Mouse (Mus musculus): ENCODE results near the gene Tnfsf9. TPM values are rescaled to one million over a fixed set of nuclear protein-coding genes. Genes with fewer than 3 reads are reported as not detected.

Tnfsf9 gene
- polyA plus RNA-seq, 1 experiment from 2014 or later: 8.8 TPM

DNA sequence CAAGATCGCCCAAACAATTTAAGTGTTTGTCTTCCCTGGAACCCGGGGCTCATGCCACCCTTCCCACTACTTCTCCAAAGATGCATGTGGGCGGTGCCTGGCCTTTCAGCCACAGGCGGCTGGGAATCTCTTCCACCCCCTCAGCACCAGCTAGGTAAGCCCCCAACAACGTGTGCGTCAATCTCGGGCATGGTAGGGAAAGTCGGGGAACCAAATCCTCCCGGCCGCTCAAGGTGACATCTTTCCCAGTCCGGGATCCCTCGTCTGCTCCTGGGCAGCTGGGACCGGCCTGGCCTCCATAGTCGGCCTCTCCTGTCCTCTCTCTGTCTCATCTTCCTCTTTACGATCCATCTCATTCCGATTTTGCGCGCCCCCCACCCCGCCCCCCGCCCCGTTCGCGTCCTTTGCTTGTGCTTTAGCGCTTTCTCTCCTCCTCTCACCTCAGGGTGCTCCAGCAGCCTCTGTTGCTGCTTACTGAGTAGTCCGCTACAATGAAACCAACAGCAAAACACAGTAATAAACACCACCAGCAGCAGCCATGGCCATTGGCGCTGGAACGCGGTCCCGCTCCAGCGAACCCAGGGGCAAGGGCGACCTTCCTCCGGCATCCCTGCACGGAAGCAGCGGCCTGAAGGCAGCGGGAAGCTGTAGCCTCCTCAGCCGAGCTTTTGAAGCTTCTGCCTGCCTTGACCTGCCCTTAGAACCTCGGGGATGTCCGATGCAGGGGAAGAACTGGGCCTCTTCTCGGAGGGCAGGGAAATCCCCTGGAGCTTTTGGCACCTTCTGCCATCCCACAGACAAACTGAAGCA, 44.1 kb downstream of the Tnfsf9 start, which contains the start of gene Cd70:
TSS of gene Cd70 (minus strand) at position 784 of the 810 bp plus-strand sequence.
- Histone ChIP-seq H3K4me3 (peak within 1 kb of the TSS; percentile 52), H3K4me1 (peaks cover 9% of the 10 kb centered on the region), H3K27me3 (replicated peaks; ENCODE audit: low read depth, poor library complexity, severe bottlenecking) (peaks cover 56% of the 10 kb centered on the region), H3K27ac (replicated peaks) (no peak within 1 kb of the TSS), H3K9me3 (no peaks in the 10 kb centered on the region), H3K36me3 (replicated peaks) (no peaks in the 10 kb centered on the region)
- WGBS: 2% methylated on average over 39 of the region's 39 CpGs
- DNase-seq (ENCODE audit: low spot score): peak; percentile 35

DNA sequence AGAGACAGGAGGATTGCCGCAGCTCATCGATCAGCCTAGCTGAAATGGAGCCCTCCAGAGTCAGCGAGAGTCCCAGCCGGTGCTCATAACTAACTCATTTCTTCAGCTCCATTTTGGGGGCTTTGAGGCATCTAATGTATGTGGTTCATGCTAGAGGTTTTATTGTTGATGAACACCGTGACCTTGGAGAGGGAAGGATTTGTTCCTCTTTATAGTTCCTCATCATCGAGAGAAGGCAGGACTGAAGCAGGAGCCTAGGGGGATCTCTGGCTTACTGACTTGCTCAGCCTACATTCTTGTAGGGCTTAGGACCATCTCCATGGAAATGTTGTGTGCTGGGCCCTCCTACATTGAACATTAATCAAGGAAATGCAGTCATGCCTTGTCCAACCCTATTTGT, 47.9 kb downstream of the Tnfsf9 start:
- WGBS: 94% methylated on average over 6 of the region's 6 CpGs
- no peak overlapping the region for H3K27ac ChIP-seq (replicated peaks)
- H3K27me3 ChIP-seq (replicated peaks; ENCODE audit: low read depth, poor library complexity, severe bottlenecking): peaks cover 31% of the 10 kb centered on the region
- no peak overlapping the region for H3K4me3 ChIP-seq
- peaks cover 9% of the 10 kb centered on the region for H3K4me1 ChIP-seq
- no peak for DNase-seq (ENCODE audit: low spot score)
- no peaks in the 10 kb centered on the region for H3K36me3 ChIP-seq (replicated peaks)
- H3K9me3 ChIP-seq: no peaks in the 10 kb centered on the region

DNA sequence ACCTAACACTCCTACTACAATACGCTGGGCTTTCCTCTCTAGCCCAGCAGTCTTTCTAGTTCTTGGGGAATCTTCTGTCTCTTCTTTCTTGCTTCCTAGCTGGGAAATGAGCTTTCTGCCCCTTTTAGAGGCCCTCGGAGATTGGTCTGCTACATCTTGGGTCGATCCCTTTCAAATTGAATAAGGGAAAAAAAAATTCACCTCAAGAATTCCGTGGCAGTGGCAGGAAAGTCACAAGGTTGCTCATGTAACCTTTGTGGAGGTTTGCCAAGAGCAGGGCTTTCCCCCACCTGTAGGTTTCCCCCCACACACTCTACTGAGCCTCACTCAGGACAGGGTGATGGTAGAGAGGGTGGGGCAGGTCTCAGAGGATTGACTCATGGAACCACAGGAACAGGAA, 48.7 kb downstream of the Tnfsf9 start:
- Histone ChIP-seq H3K27me3 (replicated peaks; ENCODE audit: low read depth, poor library complexity, severe bottlenecking) (peaks cover 23% of the 10 kb centered on the region), H3K27ac (replicated peaks) (no peak overlapping the region), H3K9me3 (no peaks in the 10 kb centered on the region), H3K36me3 (replicated peaks) (no peaks in the 10 kb centered on the region), H3K4me1 (peaks cover 9% of the 10 kb centered on the region), H3K4me3 (no peak overlapping the region)
- 82% methylated on average over 4 of the region's 4 CpGs for WGBS
- no peak for DNase-seq (ENCODE audit: low spot score)

Other genes starting within 250 kb of the Tnfsf9 start
- not detected in 2 replicates for gene Acsbg2, start 230.9 kb upstream of the Tnfsf9 start, polyA plus RNA-seq (2016; fragmentation: Nextera tagmentation; extraction: Ambion mirVana)
- gene 1700061G19Rik, start 229.8 kb upstream of the Tnfsf9 start, polyA plus RNA-seq (2016; fragmentation: Nextera tagmentation; extraction: Ambion mirVana): 0.44 and 0.52 TPM in 2 replicates
- 70.9 and 73.1 TPM in 2 replicates for gene Mllt1, start 169.9 kb upstream of the Tnfsf9 start, polyA plus RNA-seq (2016; fragmentation: Nextera tagmentation; extraction: Ambion mirVana)
- gene Acer1, start 123.2 kb upstream of the Tnfsf9 start, polyA plus RNA-seq (2016; fragmentation: Nextera tagmentation; extraction: Ambion mirVana): not detected in 2 replicates
- gene Clpp, start 115.0 kb upstream of the Tnfsf9 start, polyA plus RNA-seq (2016; fragmentation: Nextera tagmentation; extraction: Ambion mirVana): 191 and 192 TPM in 2 replicates
- gene Alkbh7, start 108.0 kb upstream of the Tnfsf9 start, polyA plus RNA-seq (2016; fragmentation: Nextera tagmentation; extraction: Ambion mirVana): 42.5 and 45.1 TPM in 2 replicates
- gene Pspn, start 105.3 kb upstream of the Tnfsf9 start, polyA plus RNA-seq (2016; fragmentation: Nextera tagmentation; extraction: Ambion mirVana): 0.60 and 1.1 TPM in 2 replicates
- gene Gtf2f1, start 94.0 kb upstream of the Tnfsf9 start, polyA plus RNA-seq (2016; fragmentation: Nextera tagmentation; extraction: Ambion mirVana): 78.7 and 80.7 TPM in 2 replicates
- gene Gm17949, start 93.9 kb upstream of the Tnfsf9 start, polyA plus RNA-seq (2016; fragmentation: Nextera tagmentation; extraction: Ambion mirVana): 0.25 and 0.54 TPM in 2 replicates
- 53.9 and 55.1 TPM in 2 replicates for gene Khsrp, start 73.8 kb upstream of the Tnfsf9 start, polyA plus RNA-seq (2016; fragmentation: Nextera tagmentation; extraction: Ambion mirVana)
- 0.12 TPM in 1 of 2 replicates, not detected in the other for gene Slc25a41, start 63.7 kb upstream of the Tnfsf9 start, polyA plus RNA-seq (2016; fragmentation: Nextera tagmentation; extraction: Ambion mirVana)
- 7.2 and 8.0 TPM in 2 replicates for gene Crb3, start 46.2 kb upstream of the Tnfsf9 start, polyA plus RNA-seq (2016; fragmentation: Nextera tagmentation; extraction: Ambion mirVana)
- gene Slc25a23, start 45.5 kb upstream of the Tnfsf9 start, polyA plus RNA-seq (2016; fragmentation: Nextera tagmentation; extraction: Ambion mirVana): 7.0 and 8.2 TPM in 2 replicates
- 2.0 and 2.8 TPM in 2 replicates for gene Dennd1c, start 26.8 kb upstream of the Tnfsf9 start, polyA plus RNA-seq (2016; fragmentation: Nextera tagmentation; extraction: Ambion mirVana)
- 34.4 and 35.5 TPM in 2 replicates for gene Tubb4a, start 17.5 kb upstream of the Tnfsf9 start, polyA plus RNA-seq (2016; fragmentation: Nextera tagmentation; extraction: Ambion mirVana)
- gene Cd70, start 44.5 kb downstream of the Tnfsf9 start, polyA plus RNA-seq (2016; fragmentation: Nextera tagmentation; extraction: Ambion mirVana): not detected in 2 replicates
- gene Tnfsf14, start 88.9 kb downstream of the Tnfsf9 start, polyA plus RNA-seq (2016; fragmentation: Nextera tagmentation; extraction: Ambion mirVana): 0.08 TPM in 1 of 2 replicates, not detected in the other
- gene C3, start 122.8 kb downstream of the Tnfsf9 start, polyA plus RNA-seq (2016; fragmentation: Nextera tagmentation; extraction: Ambion mirVana): 0.30 and 0.32 TPM in 2 replicates
- 24.9 and 25.7 TPM in 2 replicates for gene Gpr108, start 143.1 kb downstream of the Tnfsf9 start, polyA plus RNA-seq (2016; fragmentation: Nextera tagmentation; extraction: Ambion mirVana)
- gene Trip10, start 144.1 kb downstream of the Tnfsf9 start, polyA plus RNA-seq (2016; fragmentation: Nextera tagmentation; extraction: Ambion mirVana): 37.4 and 42.2 TPM in 2 replicates
- gene Vav1, start 173.8 kb downstream of the Tnfsf9 start, polyA plus RNA-seq (2016; fragmentation: Nextera tagmentation; extraction: Ambion mirVana): 1.4 and 1.6 TPM in 2 replicates

Data from embryonic facial prominence, embryonic 10.5 days (tissue).